Mouse (Mus musculus) kidney, adult 2 months (tissue): ENCODE data around the gene Dnah12. TPM values are rescaled to one million over a fixed set of nuclear protein-coding genes. Genes with fewer than 3 reads are reported as not detected.
"Not testable (repeated sequence)": the region's sequence is repeated elsewhere in the genome, so short reads cannot be mapped to it uniquely, and the experiment has no call there.

Experiments used
- DNase-seq: peaks from one replicate; pipeline ENCODE4 v3.0.0; 2021
- H3K27ac ChIP-seq: fragments of 200-500 bp; 2 replicates; pipeline ENCODE4 v1.5.1; 2012; ENCODE audit warnings: low read depth, low read length, control low read depth, inconsistent platforms; ENCODE audit not compliant: insufficient read depth
- H3K27me3 ChIP-seq: fragments of 200-500 bp; replicated peaks from 2 replicates; pipeline ENCODE4 v1.6.1; 2012; ENCODE audit warnings: mild to moderate bottlenecking, moderate library complexity, low read length, inconsistent platforms; ENCODE audit not compliant: control insufficient read depth, insufficient read depth
- H3K36me3 ChIP-seq: fragments of 200-500 bp; 2 replicates; pipeline ENCODE4 v1.6.1; 2012; ENCODE audit warnings: mild to moderate bottlenecking, moderate library complexity, low read length, inconsistent platforms; ENCODE audit not compliant: control insufficient read depth, insufficient read depth
- H3K4me1 ChIP-seq: fragments of 200-500 bp; 2 replicates; pipeline ENCODE4 v1.6.1; 2011; ENCODE audit warnings: low read length; ENCODE audit not compliant: control insufficient read depth, insufficient read depth
- H3K4me3 ChIP-seq: fragments of 200-500 bp; 2 replicates; pipeline ENCODE4 v1.5.1; 2011; ENCODE audit warnings: mild to moderate bottlenecking, low read depth, low read length, control low read depth; ENCODE audit not compliant: insufficient read depth
- CTCF ChIP-seq: fragments of 200-500 bp; conservative IDR thresholded peaks from 2 replicates; pipeline ENCODE4 v1.5.1; 2011; ENCODE audit warnings: low read depth, mild to moderate bottlenecking, control low read depth, low read length, moderate library complexity, mixed read lengths; ENCODE audit not compliant: insufficient read depth, insufficient read length
- POLR2A ChIP-seq: fragments of 200-500 bp; IDR thresholded peaks from one replicate; pipeline ENCODE4 v1.6.1; 2011; ENCODE audit warnings: low read depth, low read length, control low read depth
- WGBS: fragments of 180-500 bp; shearing (Covaris S2); methylation state at CpG from one replicate; pipeline ENCODE4 v1.1.7; 2018; 5-methylcytosine and 5-hydroxymethylcytosine counted together
- polyA plus RNA-seq: library from polyadenylated mRNA; depleted of rRNA; stranded (reverse); fragments of >200 nt; gene quantifications from 2 replicates; pipeline ENCODE4 v1.2.3, GENCODE M21; 2012

Gene Dnah12
- polyA plus RNA-seq, 1 experiment: 0.19 TPM

GRCm38 (mm10) chr14:26662488-26662887 lies 30.6 kb upstream of the Dnah12 start:
- H3K27me3 ChIP-seq: no peaks in the 10 kb centered on the region
- H3K4me1 ChIP-seq: no peaks in the 10 kb centered on the region
- H3K4me3 ChIP-seq: no peak overlapping the region
- TF ChIP-seq POLR2A (no peak), CTCF (no peak)
- H3K36me3 ChIP-seq: peaks cover 5% of the 10 kb centered on the region
- H3K27ac ChIP-seq: no peak overlapping the region
- 85% methylated on average over 2 of the region's 2 CpGs for WGBS
- no peak for DNase-seq

- Histone ChIP-seq H3K4me3 (no peak overlapping the region), H3K4me1 (peaks cover 4% of the 10 kb centered on the region; the same call in 1 of the 2 replicates), H3K27ac (no peak overlapping the region), H3K27me3 (no peaks in the 10 kb centered on the region), H3K36me3 (peaks cover 5% of the 10 kb centered on the region)
- TF ChIP-seq POLR2A: no peak
- no peak for TF ChIP-seq CTCF
- DNase-seq: no peak
- 81% methylated on average over 2 of the region's 2 CpGs for WGBS
Observed at GRCm38 (mm10) chr14:26663851-26664250, 29.2 kb upstream of the Dnah12 start.

GRCm38 (mm10) chr14:26667991-26668370 lies 25.1 kb upstream of the Dnah12 start:
- no peak for DNase-seq
- 0 out of 2 replicates have a peak overlapping the region, but pooled peaks have one; percentile 56 for H3K27ac ChIP-seq
- no peak for TF ChIP-seq CTCF
- TF ChIP-seq POLR2A: no peak

GRCm38 (mm10) chr14:26668371-26669291 lies 24.4 kb upstream of the Dnah12 start:
- peak; percentile 29 for DNase-seq

More at GRCm38 (mm10) chr14:26667991-26668370, 25.1 kb upstream of the Dnah12 start:
- Histone ChIP-seq H3K36me3 (peaks cover 5% of the 10 kb centered on the region; the same call in 1 of the 2 replicates), H3K27me3 (no peaks in the 10 kb centered on the region), H3K4me3 (peak overlapping the region; percentile 96), H3K4me1 (peaks cover 4% of the 10 kb centered on the region; the same call in 1 of the 2 replicates)
- 19% methylated on average over 6 of the region's 6 CpGs for WGBS

GRCm38 (mm10) chr14:26669292-26670073 lies 23.6 kb upstream of the Dnah12 start, which contains the start of gene Pde12:
Gene Pde12 (minus strand): TSS chr14:26669883.
- Histone ChIP-seq H3K36me3 (peaks cover 4% of the 10 kb centered on the region; the same call in 1 of the 2 replicates), H3K27ac (peak within 1 kb of the TSS; percentile 99), H3K4me3 (peak within 1 kb of the TSS; percentile 96), H3K4me1 (peaks cover 4% of the 10 kb centered on the region; the same call in 1 of the 2 replicates), H3K27me3 (no peaks in the 10 kb centered on the region)
- WGBS: under 1% methylated on average over 70 of the region's 70 CpGs
- peak; percentile 95 for DNase-seq
- no peak for TF ChIP-seq CTCF
- TF ChIP-seq POLR2A: peak; percentile 80

More at GRCm38 (mm10) chr14:26668371-26669291, 24.4 kb upstream of the Dnah12 start:
- WGBS: under 1% methylated on average over 72 of the region's 73 CpGs
- Histone ChIP-seq H3K36me3 (peaks cover 5% of the 10 kb centered on the region; the same call in 1 of the 2 replicates), H3K4me1 (peaks cover 4% of the 10 kb centered on the region; the same call in 1 of the 2 replicates), H3K27me3 (no peaks in the 10 kb centered on the region), H3K4me3 (peak overlapping the region; percentile 96), H3K27ac (peak overlapping the region; percentile 56)
- no peak for TF ChIP-seq CTCF
- TF ChIP-seq POLR2A: no peak

GRCm38 (mm10) chr14:26670964-26671363 lies 22.1 kb upstream of the Dnah12 start:
- TF ChIP-seq CTCF (no peak), POLR2A (no peak)
- DNase-seq: no peak
- no peak overlapping the region for H3K4me3 ChIP-seq

GRCm38 (mm10) chr14:26671870-26672615 lies 21.0 kb upstream of the Dnah12 start:
- not testable (repeated sequence) for H3K4me3 ChIP-seq, H3K27me3 ChIP-seq, H3K4me1 ChIP-seq, DNase-seq, H3K27ac ChIP-seq, H3K36me3 ChIP-seq
- 63% methylated on average over 17 of the region's 17 CpGs for WGBS

More at GRCm38 (mm10) chr14:26670964-26671363, 22.1 kb upstream of the Dnah12 start:
- 0 out of 2 replicates have a peak, but pooled peaks cover 1% of the 10 kb centered on the region for H3K36me3 ChIP-seq
- H3K4me1 ChIP-seq: peaks cover 7% of the 10 kb centered on the region; the same call in 1 of the 2 replicates
- H3K27me3 ChIP-seq: no peaks in the 10 kb centered on the region
- no peak overlapping the region for H3K27ac ChIP-seq

- H3K27me3 ChIP-seq, H3K36me3 ChIP-seq, H3K4me3 ChIP-seq, H3K4me1 ChIP-seq: not testable (repeated sequence)
- H3K27ac ChIP-seq: peak overlapping the region; percentile 69; the same call in 1 of the 2 replicates
- WGBS: 44% methylated on average over 2 of the region's 2 CpGs
- peak; percentile 71 for DNase-seq
Observed at GRCm38 (mm10) chr14:26674476-26675169, 18.5 kb upstream of the Dnah12 start.
